Mouse (Mus musculus): ENCODE results near the gene Pou2f1. TPM values are rescaled to one million over a fixed set of nuclear protein-coding genes. Genes with fewer than 3 reads are reported as not detected.

Pou2f1 gene
- polyA plus RNA-seq, 1 experiment from 2014 or later: 13.8 TPM

- Histone ChIP-seq H3K4me3 (no peak overlapping the region), H3K27me3 (no peaks in the 10 kb centered on the region), H3K4me2 (no peak overlapping the region), H3K9ac (no peak overlapping the region), H3K27ac (0 out of 2 replicates have a peak overlapping the region, but pooled peaks have one; percentile 5), H3K9me3 (no peaks in the 10 kb centered on the region), H3K36me3 (no peaks in the 10 kb centered on the region), H3K4me1 (no peaks in the 10 kb centered on the region)
- peak; percentile 73; the same call in 1 of the 2 replicates for ATAC-seq (ENCODE audit: borderline replicate concordance, extremely low read depth, low FRiP score, low TSS enrichment)
- 19% methylated on average over 7 of the region's 7 CpGs for WGBS
These were observed 29.4 kb upstream of the Pou2f1 start for GRCm38 (mm10) chr1:166031673-166032547.

GRCm38 (mm10) chr1:166023981-166024380, 21.5 kb upstream of the Pou2f1 start:
- ATAC-seq (ENCODE audit: borderline replicate concordance, extremely low read depth, low FRiP score, low TSS enrichment): no peak
- Histone ChIP-seq H3K36me3 (no peaks in the 10 kb centered on the region), H3K27me3 (no peaks in the 10 kb centered on the region), H3K9me3 (no peaks in the 10 kb centered on the region), H3K27ac (no peak overlapping the region), H3K4me3 (no peak overlapping the region), H3K4me1 (no peaks in the 10 kb centered on the region), H3K9ac (no peak overlapping the region), H3K4me2 (no peak overlapping the region)
- WGBS: 36% methylated on average over 4 of the region's 4 CpGs

- WGBS: 84% methylated on average over 4 of the region's 4 CpGs
- H3K27me3 ChIP-seq: no peaks in the 10 kb centered on the region
- H3K4me3 ChIP-seq: no peak overlapping the region
- H3K4me2 ChIP-seq: no peak overlapping the region
- no peaks in the 10 kb centered on the region for H3K9me3 ChIP-seq
- ATAC-seq (ENCODE audit: borderline replicate concordance, extremely low read depth, low FRiP score, low TSS enrichment): no peak
- H3K27ac ChIP-seq: no peak overlapping the region
- H3K4me1 ChIP-seq: no peaks in the 10 kb centered on the region
- no peaks in the 10 kb centered on the region for H3K36me3 ChIP-seq
- H3K9ac ChIP-seq: no peak overlapping the region
These were observed 14.7 kb upstream of the Pou2f1 start for GRCm38 (mm10) chr1:166017203-166017602.

GRCm38 (mm10) chr1:166016306-166016705, 13.8 kb upstream of the Pou2f1 start:
- no peak overlapping the region for H3K4me3 ChIP-seq
- no peak overlapping the region for H3K9ac ChIP-seq
- H3K36me3 ChIP-seq: no peaks in the 10 kb centered on the region
- 34% methylated on average over 4 of the region's 4 CpGs for WGBS
- no peaks in the 10 kb centered on the region for H3K27me3 ChIP-seq
- H3K4me2 ChIP-seq: no peak overlapping the region
- ATAC-seq (ENCODE audit: borderline replicate concordance, extremely low read depth, low FRiP score, low TSS enrichment): no peak
- no peaks in the 10 kb centered on the region for H3K4me1 ChIP-seq
- no peak overlapping the region for H3K27ac ChIP-seq
- H3K9me3 ChIP-seq: no peaks in the 10 kb centered on the region

- H3K4me3 ChIP-seq: no peak overlapping the region
- no peak for ATAC-seq (ENCODE audit: borderline replicate concordance, extremely low read depth, low FRiP score, low TSS enrichment)
- no peak overlapping the region for H3K9ac ChIP-seq
- no peaks in the 10 kb centered on the region for H3K27me3 ChIP-seq
- no peaks in the 10 kb centered on the region for H3K4me1 ChIP-seq
- H3K27ac ChIP-seq: no peak overlapping the region
- H3K9me3 ChIP-seq: no peaks in the 10 kb centered on the region
- WGBS: 42% methylated on average over 5 of the region's 5 CpGs
- no peaks in the 10 kb centered on the region for H3K36me3 ChIP-seq
- H3K4me2 ChIP-seq: no peak overlapping the region
These were observed 12.1 kb upstream of the Pou2f1 start for GRCm38 (mm10) chr1:166014530-166014929.

GRCm38 (mm10) chr1:166010106-166010505, 7.6 kb upstream of the Pou2f1 start:
- H3K36me3 ChIP-seq: no peaks in the 10 kb centered on the region
- H3K4me1 ChIP-seq: no peaks in the 10 kb centered on the region
- no peaks in the 10 kb centered on the region for H3K27me3 ChIP-seq
- whole genome bisulfite sequencing: 82% methylated on average over 1 of the region's 1 CpGs
- no peak overlapping the region for H3K4me2 ChIP-seq
- H3K9me3 ChIP-seq: no peaks in the 10 kb centered on the region
- no peak overlapping the region for H3K4me3 ChIP-seq
- no peak overlapping the region for H3K9ac ChIP-seq
- no peak overlapping the region for H3K27ac ChIP-seq
- no peak for ATAC-seq (ENCODE audit: borderline replicate concordance, extremely low read depth, low FRiP score, low TSS enrichment)

GRCm38 (mm10) chr1:166008634-166009350, 6.3 kb upstream of the Pou2f1 start:
- Histone ChIP-seq H3K9me3 (no peaks in the 10 kb centered on the region), H3K9ac (no peak overlapping the region), H3K4me3 (no peak overlapping the region), H3K36me3 (no peaks in the 10 kb centered on the region), H3K27me3 (no peaks in the 10 kb centered on the region), H3K4me1 (no peaks in the 10 kb centered on the region), H3K27ac (no peak overlapping the region), H3K4me2 (no peak overlapping the region)
- ATAC-seq (ENCODE audit: borderline replicate concordance, extremely low read depth, low FRiP score, low TSS enrichment): no peak
- WGBS: 85% methylated on average over 5 of the region's 5 CpGs

- no peak overlapping the region for H3K27ac ChIP-seq
- no peak overlapping the region for H3K9ac ChIP-seq
- no peak overlapping the region for H3K4me2 ChIP-seq
- H3K4me1 ChIP-seq: no peaks in the 10 kb centered on the region
- no peak for ATAC-seq (ENCODE audit: borderline replicate concordance, extremely low read depth, low FRiP score, low TSS enrichment)
- H3K27me3 ChIP-seq: no peaks in the 10 kb centered on the region
- H3K4me3 ChIP-seq: no peak overlapping the region
- 34% methylated on average over 3 of the region's 3 CpGs for WGBS
- no peaks in the 10 kb centered on the region for H3K9me3 ChIP-seq
- no peaks in the 10 kb centered on the region for H3K36me3 ChIP-seq
These were observed 4.5 kb upstream of the Pou2f1 start for GRCm38 (mm10) chr1:166007026-166007425.

- Histone ChIP-seq H3K27ac (peak overlapping the region; percentile 79), H3K4me2 (peak overlapping the region; percentile 93), H3K4me3 (peak overlapping the region; percentile 83), H3K4me1 (peaks cover 17% of the 10 kb centered on the region), H3K9ac (peak overlapping the region; percentile 29), H3K36me3 (no peaks in the 10 kb centered on the region), H3K27me3 (no peaks in the 10 kb centered on the region), H3K9me3 (no peaks in the 10 kb centered on the region)
- WGBS: under 1% methylated on average over 61 of the region's 61 CpGs
- ATAC-seq (ENCODE audit: borderline replicate concordance, extremely low read depth, low FRiP score, low TSS enrichment): peak; percentile 81
These were observed 924 bp upstream of the Pou2f1 start for GRCm38 (mm10) chr1:166003181-166004022.

- H3K4me3 ChIP-seq: peak overlapping the region; percentile 83
- H3K9ac ChIP-seq: peak overlapping the region; percentile 77
- no peaks in the 10 kb centered on the region for H3K36me3 ChIP-seq
- peak overlapping the region; percentile 87 for H3K4me2 ChIP-seq
- H3K9me3 ChIP-seq: no peaks in the 10 kb centered on the region
- H3K27ac ChIP-seq: peak overlapping the region; percentile 91
- peak; percentile 33 for ATAC-seq (ENCODE audit: borderline replicate concordance, extremely low read depth, low FRiP score, low TSS enrichment)
- under 1% methylated on average over 44 of the region's 70 CpGs for WGBS
- peaks cover 17% of the 10 kb centered on the region for H3K4me1 ChIP-seq
- no peaks in the 10 kb centered on the region for H3K27me3 ChIP-seq
These were observed 481 bp downstream of the Pou2f1 start for GRCm38 (mm10) chr1:166001904-166002489.
